25 mouse cellular contexts compared by ENCODE assay signal in genomic region chr6:18845571-18845970, GRCm38 (mm10). TPM values are rescaled to one million over a fixed set of nuclear protein-coding genes. Genes with fewer than 3 reads are reported as not detected.
DNase-seq lines count a peak whose midpoint lies in the region; ATAC-seq and TF ChIP-seq lines count a peak whose summit lies in the region.
"Not testable (repeated sequence)": the region's sequence is repeated elsewhere in the genome, so short reads cannot be mapped to it uniquely, and the experiment has no call there.
"Had no signal": no experiment of that assay in that cellular context is flagged by ENCODE, and none has a peak within 500 bp of the region (broad histone marks: within the 10 kb centered on the region; RNA-seq: fewer than 3 reads in every experiment).

No protein-coding gene starts in this region.

- H3K27ac ChIP-seq in gastrocnemius, adult 2 months; liver, embryonic 12.5 days: not testable (repeated sequence)
- peak overlapping the region; percentile 27; the same call in 1 of the 2 replicates for H3K27ac ChIP-seq in heart, embryonic 15.5 days
- peak overlapping the region; percentile 29; the same call in 1 of the 2 replicates for H3K27ac ChIP-seq in spleen, adult 2 months (ENCODE audit: insufficient read depth, low read length)

- TF ChIP-seq POLR2A in spleen, adult 2 months (IDR thresholded peaks at IDR 0.05; ENCODE audit: low read depth, low read length), result not testable (repeated sequence)

- H3K36me3 ChIP-seq in heart, embryonic 15.5 days; liver, embryonic 12.5 days; megakaryocyte, embryonic 14.5 days (replicated peaks; ENCODE audit: low read length); spleen, adult 2 months (ENCODE audit: control insufficient read depth, insufficient read depth, low read length): not testable (repeated sequence)

- peak; percentile 5 for DNase-seq in T-cell, adult 2 months (ENCODE audit: low spot score)
- DNase-seq in gastrocnemius, adult 2 months; spleen, adult 2 months (ENCODE audit: low read depth in 1 of 2, low spot score in 2 of 2): not testable (repeated sequence)
- peak; percentile 6 for DNase-seq in kidney, adult 11 months

- H3K4me2 ChIP-seq in heart, embryonic 15.5 days, result peak overlapping the region; percentile 44
- H3K4me2 ChIP-seq in liver, embryonic 12.5 days, result peak overlapping the region; percentile 36

- ATAC-seq in heart, embryonic 15.5 days (replicated peaks; ENCODE audit: insufficient number of reproducible peaks, insufficient read depth, low FRiP score, low read depth); liver, embryonic 12.5 days: not testable (repeated sequence)

- intact Hi-C loops in gastrocnemius, adult 2 months (cut with DNase I), result not testable (repeated sequence)

- 18% methylated on average over 5 of the region's 7 CpGs for WGBS in heart, embryonic 15.5 days
- 16% methylated on average over 3 of the region's 7 CpGs for WGBS in liver, embryonic 12.5 days (ENCODE audit: insufficient replicate concordance)
- 11% methylated on average over 5 of the region's 7 CpGs for WGBS in spleen, adult 2 months

- not testable (repeated sequence) for H3K9me3 ChIP-seq in heart, embryonic 15.5 days (replicated peaks); liver, embryonic 12.5 days (replicated peaks); megakaryocyte, embryonic 14.5 days

- not testable (repeated sequence) for H3K4me1 ChIP-seq in heart, embryonic 15.5 days (replicated peaks); spleen, adult 2 months (ENCODE audit: control insufficient read depth, insufficient read depth, insufficient read length)
- H3K4me1 ChIP-seq in liver, embryonic 12.5 days, result peaks cover 13% of the 10 kb centered on the region
- peaks cover 11% of the 10 kb centered on the region for H3K4me1 ChIP-seq in megakaryocyte, embryonic 14.5 days

- TF ChIP-seq CTCF in gastrocnemius, adult 2 months (IDR thresholded peaks at IDR 0.05); spleen, adult 2 months (IDR thresholded peaks at IDR 0.05; ENCODE audit: extremely low read depth, insufficient read depth, insufficient read length, insufficient replicate concordance): not testable (repeated sequence)

- H3K4me3 ChIP-seq in gastrocnemius, adult 2 months, result peak overlapping the region; percentile 45
- H3K4me3 ChIP-seq in heart, embryonic 15.5 days, result peak overlapping the region; percentile 24
- H3K4me3 ChIP-seq in liver, embryonic 12.5 days, result not testable (repeated sequence)
- H3K4me3 ChIP-seq in megakaryocyte, embryonic 14.5 days (replicated peaks), result peak overlapping the region; percentile 81
- peak overlapping the region; percentile 42; the same call in 1 of the 2 replicates for H3K4me3 ChIP-seq in spleen, adult 2 months (ENCODE audit: extremely low read depth, insufficient read depth, insufficient read length)

- not testable (repeated sequence) for H3K27me3 ChIP-seq in heart, embryonic 15.5 days; liver, embryonic 12.5 days (replicated peaks); megakaryocyte, embryonic 14.5 days (replicated peaks); spleen, adult 2 months (ENCODE audit: control insufficient read depth, insufficient read depth, low read length)

- H3K9ac ChIP-seq in heart, embryonic 15.5 days; liver, embryonic 12.5 days: not testable (repeated sequence)

RNA-seq across cellular contexts. Expression of gene Lsm8, which starts 2.8 kb away (rescaled TPM):
- total RNA-seq in gastrocnemius, adult 2 months (2021), result 10 to 100 TPM in 1 of 2 experiments, 1 to 10 TPM in 1; 9.8 to 10.6 TPM
- 115 and 121 TPM in 2 replicates for polyA plus RNA-seq in heart, embryonic 15.5 days (2015; fragmentation: Nextera tagmentation; extraction: Ambion mirVana)
- 110 and 117 TPM in 2 replicates for polyA plus RNA-seq in liver, embryonic 12.5 days (2016; fragmentation: Nextera tagmentation; extraction: Ambion mirVana)
- 17.0 TPM in 1 of 2 replicates, not detected in the other for polyA plus RNA-seq in megakaryocyte, embryonic 14.5 days (2012; ENCODE audit: insufficient read depth, low replicate concordance)
- 8.0 and 8.2 TPM in 2 replicates for polyA plus RNA-seq in spleen, adult 2 months (2012; rRNA removed)

RNA-seq across cellular contexts. Expression of gene Ankrd7, which starts 20.5 kb away (rescaled TPM):
- not detected for total RNA-seq in gastrocnemius, adult 2 months (2021)
- not detected in 2 replicates for polyA plus RNA-seq in heart, embryonic 15.5 days (2015; fragmentation: Nextera tagmentation; extraction: Ambion mirVana)
- 0.17 TPM in 1 of 2 replicates, not detected in the other for polyA plus RNA-seq in liver, embryonic 12.5 days (2016; fragmentation: Nextera tagmentation; extraction: Ambion mirVana)
- polyA plus RNA-seq in megakaryocyte, embryonic 14.5 days (2012; ENCODE audit: insufficient read depth, low replicate concordance), result not detected in 2 replicates
- not detected in 2 replicates for polyA plus RNA-seq in spleen, adult 2 months (2012; rRNA removed)
- total RNA-seq: adrenal gland, adult 8-10 months; adrenal gland, postnatal 4 days; gastrocnemius, postnatal 25 days; heart, adult 18-20 months; hematopoietic stem cell, adult 5-6 weeks; layer of hippocampus, postnatal 36 days; left cerebral cortex, postnatal 4 days; megakaryocyte-erythroid progenitor cell, adult 5-6 weeks had no signal
- polyA plus RNA-seq: activated CD4-positive, CD25-positive, alpha-beta regulatory T cell, adult 4 months; embryonic facial prominence, embryonic 11.5 days; forebrain, embryonic 14.5 days; hindbrain, embryonic 14.5 days; kidney, postnatal 0 days; large intestine, adult 2 months; lung, postnatal 0 days; midbrain, embryonic 13.5 days; neural tube, embryonic 14.5 days; stomach, postnatal 0 days had no signal
